Mouse (Mus musculus) cortical plate, adult 2 months (tissue): ENCODE results near the gene Gm20481. TPM values are rescaled to one million over a fixed set of nuclear protein-coding genes. Genes with fewer than 3 reads are reported as not detected.
"Not testable (repeated sequence)": the region's sequence is repeated elsewhere in the genome, so short reads cannot be mapped to it uniquely, and the experiment has no call there.

ENCODE experiments used
- H3K27ac ChIP-seq: fragments of 200-500 bp; 2 replicates; pipeline ENCODE4 v1.5.1; 2012; ENCODE audit warnings: low read length, control low read depth, inconsistent platforms; ENCODE audit not compliant: insufficient read depth
- H3K4me1 ChIP-seq: fragments of 200-500 bp; 2 replicates; pipeline ENCODE4 v1.6.1; 2011; ENCODE audit warnings: low read length; ENCODE audit not compliant: control insufficient read depth, insufficient read depth
- H3K4me3 ChIP-seq: fragments of 200-500 bp; 2 replicates; pipeline ENCODE4 v1.5.1; 2011; ENCODE audit warnings: mild to moderate bottlenecking, low read length, control low read depth; ENCODE audit not compliant: insufficient read depth
- CTCF ChIP-seq: fragments of 200-500 bp; IDR thresholded peaks from 2 replicates; pipeline ENCODE4 v1.5.1; 2011; ENCODE audit warnings: mild to moderate bottlenecking, control low read depth, low read length; ENCODE audit not compliant: insufficient read depth; ENCODE audit errors: extremely low read depth
- POLR2A ChIP-seq: fragments of 200-500 bp; IDR thresholded peaks from 2 replicates; pipeline ENCODE4 v1.6.1; 2011; ENCODE audit warnings: mild to moderate bottlenecking, low read length, control low read depth; ENCODE audit not compliant: insufficient read depth; ENCODE audit errors: extremely low read depth
- polyA plus RNA-seq: library from polyadenylated mRNA; depleted of rRNA; stranded (reverse); fragments of >200 nt; gene quantifications from 2 replicates; pipeline ENCODE4 v1.2.3, GENCODE M21; 2012; rRNA removed

Gene Gm20481
- polyA plus RNA-seq, result not detected in 2 replicates

DNA sequence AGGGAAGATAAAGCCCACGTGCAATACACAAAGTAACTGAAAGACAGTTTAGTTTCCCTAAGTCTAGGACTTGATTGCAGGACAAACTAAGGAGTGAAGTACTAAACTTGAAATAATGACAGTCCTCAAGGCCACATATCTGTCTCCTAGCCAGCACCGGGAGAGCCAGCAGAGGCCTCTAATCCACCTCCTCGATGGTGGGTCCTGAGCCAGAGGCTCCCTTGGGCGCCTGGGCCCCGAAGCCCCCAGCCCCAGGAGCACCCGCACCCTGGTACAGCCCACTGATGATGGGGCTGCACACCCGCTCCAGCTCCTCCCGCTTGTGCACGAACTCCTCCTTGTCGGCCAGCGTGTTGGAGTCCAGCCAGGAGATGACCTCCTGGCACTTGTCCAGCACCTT lies at the start of gene Gm20481:
Gene Gm20481 (plus strand): TSS at position 91 of the 400 bp plus-strand sequence.
- H3K4me1 ChIP-seq, result not testable (repeated sequence)

GRCm38 (mm10) chr17:34922939-34923338 lies 46.8 kb upstream of the Gm20481 start:
- H3K4me3 ChIP-seq, result no peak overlapping the region
- H3K4me1 ChIP-seq, result peaks cover 2% of the 10 kb centered on the region
- TF ChIP-seq POLR2A, result no peak
- 0 out of 2 replicates have a peak, but pooled peaks have one; percentile 13 for TF ChIP-seq CTCF
- no peak overlapping the region for H3K27ac ChIP-seq

More for the DNA sequence above, at the start of gene Gm20481:
- not testable (repeated sequence) for H3K27ac ChIP-seq, H3K4me3 ChIP-seq

DNA sequence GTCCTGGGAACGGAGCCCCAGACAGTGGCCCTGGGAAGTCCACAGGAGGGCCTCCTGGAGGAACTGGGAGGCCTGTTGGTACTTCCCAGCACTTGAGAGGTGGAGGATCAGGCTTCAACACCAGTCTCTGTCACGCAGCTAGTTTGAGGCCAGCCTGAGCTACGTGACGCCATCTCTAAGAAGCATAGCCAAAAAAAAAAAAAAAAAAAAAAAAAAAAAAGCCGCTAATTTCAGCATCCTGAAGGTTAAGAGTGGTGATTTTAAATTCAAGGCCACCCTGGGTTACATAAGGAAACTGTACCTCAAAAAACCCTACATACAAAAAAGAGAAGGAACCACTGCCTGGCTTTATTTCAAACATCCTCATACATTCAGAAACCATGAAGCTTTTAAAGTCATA lies 45.5 kb upstream of the Gm20481 start:
- H3K27ac ChIP-seq, result no peak overlapping the region
- peaks cover 2% of the 10 kb centered on the region for H3K4me1 ChIP-seq
- no peak overlapping the region for H3K4me3 ChIP-seq
- TF ChIP-seq POLR2A (no peak), CTCF (no peak)

DNA sequence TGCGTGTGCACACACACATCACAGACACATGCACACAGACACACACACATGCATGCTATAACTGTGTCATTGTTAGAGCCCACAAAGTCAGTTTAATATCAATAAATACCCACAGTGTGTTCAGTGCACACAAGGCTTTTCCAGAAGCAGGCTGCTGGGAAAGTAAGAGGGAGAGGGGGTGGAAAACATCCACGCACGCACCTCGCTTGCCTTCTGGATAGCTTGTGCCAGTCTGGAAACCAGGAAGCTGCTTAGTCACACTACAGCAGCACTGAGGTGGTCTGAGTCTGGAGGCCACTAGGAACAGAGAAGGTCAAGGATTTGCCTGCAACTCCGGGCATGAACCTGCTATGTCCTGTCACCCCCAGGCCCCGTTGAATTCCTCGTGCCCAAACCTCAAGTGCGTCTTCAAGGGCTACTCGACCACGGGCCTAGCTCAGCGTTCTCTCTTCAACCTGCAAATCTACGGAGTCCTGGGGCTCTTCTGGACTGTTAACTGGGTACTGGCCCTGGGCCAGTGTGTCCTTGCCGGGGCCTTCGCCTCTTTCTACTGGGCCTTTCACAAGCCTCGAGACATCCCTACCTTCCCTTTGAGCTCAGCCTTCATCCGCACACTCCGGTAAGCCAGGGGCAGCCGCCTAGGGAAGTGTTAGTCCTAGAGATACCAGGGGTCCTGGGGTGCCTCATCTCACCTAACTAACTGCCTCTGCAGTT lies 42.2 kb upstream of the Gm20481 start:
- peaks cover 2% of the 10 kb centered on the region for H3K4me1 ChIP-seq
- no peak overlapping the region for H3K4me3 ChIP-seq
- TF ChIP-seq POLR2A (no peak), CTCF (no peak)
- no peak overlapping the region for H3K27ac ChIP-seq

DNA sequence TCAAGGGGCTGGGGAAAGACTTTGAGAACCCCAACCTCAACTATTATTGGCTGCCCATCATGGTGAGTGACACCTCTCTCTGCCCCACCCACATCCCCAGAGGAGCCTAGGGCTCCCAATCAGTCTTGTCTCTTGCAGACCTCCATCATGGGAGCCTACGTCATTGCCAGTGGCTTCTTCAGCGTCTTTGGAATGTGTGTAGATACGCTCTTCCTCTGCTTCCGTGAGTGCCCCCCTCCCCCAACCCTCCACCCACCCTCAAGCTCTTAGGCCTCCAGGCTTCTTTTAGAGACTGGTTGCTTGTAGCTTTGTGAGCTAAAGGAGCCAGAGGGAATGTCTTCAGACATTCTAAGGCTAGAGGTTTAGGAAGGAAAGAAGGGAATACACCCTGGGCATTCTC lies 40.9 kb upstream of the Gm20481 start:
- Histone ChIP-seq H3K27ac (no peak overlapping the region), H3K4me3 (no peak overlapping the region), H3K4me1 (peaks cover 2% of the 10 kb centered on the region)
- TF ChIP-seq POLR2A (no peak), CTCF (no peak)

DNA sequence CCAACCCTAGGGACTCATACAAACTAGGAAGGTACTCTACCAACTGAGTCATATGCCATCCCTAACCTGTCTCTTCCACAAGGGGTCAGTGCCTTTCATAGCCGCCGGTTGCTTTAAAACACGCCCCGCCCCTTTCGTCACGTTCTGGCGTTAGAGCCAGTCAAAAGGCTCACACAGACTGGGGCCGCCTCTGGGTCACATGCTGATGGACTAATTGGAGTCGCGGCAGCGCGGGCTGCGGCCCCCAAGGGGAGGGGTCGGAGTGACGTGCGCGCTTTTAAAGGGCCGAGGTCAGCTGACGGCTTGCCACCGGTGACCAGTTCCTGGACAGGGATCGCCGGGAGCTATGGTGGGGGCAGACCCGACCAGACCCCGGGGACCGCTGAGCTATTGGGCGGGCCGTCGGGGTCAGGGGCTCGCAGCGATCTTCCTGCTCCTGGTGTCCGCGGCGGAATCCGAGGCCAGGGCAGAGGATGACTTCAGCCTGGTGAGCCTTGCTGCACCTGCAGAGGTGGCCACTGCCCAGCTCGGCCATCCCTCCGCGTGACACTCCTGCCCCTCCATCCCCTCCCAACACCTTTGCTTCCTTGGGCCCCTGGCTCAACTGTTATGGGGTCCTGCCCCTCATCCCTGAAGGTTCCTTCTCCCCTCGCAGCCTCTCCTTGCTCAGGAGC lies 38.5 kb upstream of the Gm20481 start, which contains the start of gene Neu1:
Gene Neu1 (plus strand): TSS at position 193 of the 674 bp plus-strand sequence.
- H3K4me1 ChIP-seq, result peaks cover 2% of the 10 kb centered on the region
- peak within 1 kb of the TSS; percentile 81 for H3K27ac ChIP-seq
- TF ChIP-seq POLR2A (peak; percentile 69; the same call in 1 of the 2 replicates), CTCF (peak; percentile 48)
- peak within 1 kb of the TSS; percentile 91 for H3K4me3 ChIP-seq

- TF ChIP-seq POLR2A, result no peak
- no peak for TF ChIP-seq CTCF
- peak overlapping the region; percentile 81; the same call in 1 of the 2 replicates for H3K27ac ChIP-seq
- H3K4me3 ChIP-seq, result peak overlapping the region; percentile 91
- peaks cover 2% of the 10 kb centered on the region for H3K4me1 ChIP-seq
These were observed 38.0 kb upstream of the Gm20481 start for GRCm38 (mm10) chr17:34931735-34932098.

GRCm38 (mm10) chr17:34932287-34932686 lies 37.4 kb upstream of the Gm20481 start:
- no peak overlapping the region for H3K27ac ChIP-seq
- peak overlapping the region; percentile 91 for H3K4me3 ChIP-seq
- no peak for TF ChIP-seq CTCF
- no peak for TF ChIP-seq POLR2A
- no peaks in the 10 kb centered on the region for H3K4me1 ChIP-seq

DNA sequence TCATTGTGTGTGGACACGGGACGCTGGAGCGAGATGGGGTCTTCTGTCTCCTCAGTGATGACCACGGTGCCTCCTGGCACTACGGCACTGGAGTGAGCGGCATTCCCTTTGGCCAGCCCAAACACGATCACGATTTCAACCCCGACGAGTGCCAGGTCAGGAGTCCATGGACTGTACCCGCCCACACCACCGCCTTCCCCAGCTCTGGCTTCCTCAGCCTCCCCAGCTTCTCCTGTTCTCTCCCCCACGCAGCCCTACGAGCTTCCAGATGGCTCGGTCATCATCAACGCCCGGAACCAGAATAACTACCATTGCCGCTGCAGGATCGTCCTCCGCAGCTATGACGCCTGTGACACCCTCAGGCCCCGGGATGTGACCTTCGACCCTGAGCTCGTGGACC lies 35.7 kb upstream of the Gm20481 start:
- Histone ChIP-seq H3K4me1 (no peaks in the 10 kb centered on the region), H3K4me3 (no peak overlapping the region), H3K27ac (no peak overlapping the region)
- TF ChIP-seq CTCF (no peak), POLR2A (no peak)

GRCm38 (mm10) chr17:34934830-34935229 lies 34.9 kb upstream of the Gm20481 start:
- Histone ChIP-seq H3K4me3 (no peak overlapping the region), H3K4me1 (no peaks in the 10 kb centered on the region), H3K27ac (no peak overlapping the region)
- no peak for TF ChIP-seq CTCF
- no peak for TF ChIP-seq POLR2A
